Mouse (Mus musculus): ENCODE results near the gene Lrfn1. TPM values are rescaled to one million over a fixed set of nuclear protein-coding genes. Genes with fewer than 3 reads are reported as not detected.
"Not testable (repeated sequence)": the region's sequence is repeated elsewhere in the genome, so short reads cannot be mapped to it uniquely, and the experiment has no call there.

The Lrfn1 gene
- polyA plus RNA-seq, 1 experiment = 39.6 TPM

GRCm38 (mm10) chr7:28492310-28492709 lies 40.5 kb downstream of the Lrfn1 start:
- no peaks in the 10 kb centered on the region for H3K27me3 ChIP-seq (ENCODE audit: control insufficient read depth, insufficient read depth, low read length)
- TF ChIP-seq POLR2A (IDR thresholded peaks at IDR 0.05; ENCODE audit: borderline replicate concordance, insufficient read depth, low read length) (no peak), CTCF (IDR thresholded peaks at IDR 0.05; ENCODE audit: borderline replicate concordance, insufficient read depth, low read depth, low read length) (no peak)
- WGBS = 91% methylated on average over 8 of the region's 8 CpGs

GRCm38 (mm10) chr7:28495426-28495825 lies 43.6 kb downstream of the Lrfn1 start:
- Histone ChIP-seq H3K27ac (ENCODE audit: insufficient read depth, low read length) (no peak overlapping the region), H3K27me3 (ENCODE audit: control insufficient read depth, insufficient read depth, low read length) (no peaks in the 10 kb centered on the region), H3K4me3 (replicated peaks; ENCODE audit: insufficient read depth, low read depth, low read length) (no peak overlapping the region), H3K4me1 (ENCODE audit: control insufficient read depth, insufficient read depth, low read length) (no peaks in the 10 kb centered on the region; the same call in 1 of the 2 replicates)
- WGBS = 74% methylated on average over 11 of the region's 11 CpGs
- TF ChIP-seq POLR2A (IDR thresholded peaks at IDR 0.05; ENCODE audit: borderline replicate concordance, insufficient read depth, low read length) = no peak
- no peak for TF ChIP-seq CTCF (IDR thresholded peaks at IDR 0.05; ENCODE audit: borderline replicate concordance, insufficient read depth, low read depth, low read length)
- no peak for DNase-seq

More at GRCm38 (mm10) chr7:28492310-28492709, 40.5 kb downstream of the Lrfn1 start:
- no peak for DNase-seq
- Histone ChIP-seq H3K27ac (ENCODE audit: insufficient read depth, low read length) (no peak overlapping the region), H3K4me1 (ENCODE audit: control insufficient read depth, insufficient read depth, low read length) (no peaks in the 10 kb centered on the region; the same call in 1 of the 2 replicates), H3K4me3 (replicated peaks; ENCODE audit: insufficient read depth, low read depth, low read length) (no peak overlapping the region)

GRCm38 (mm10) chr7:28505585-28505984 lies 53.8 kb downstream of the Lrfn1 start:
- DNase-seq = no peak
- no peaks in the 10 kb centered on the region for H3K27me3 ChIP-seq (ENCODE audit: control insufficient read depth, insufficient read depth, low read length)
- no peak overlapping the region for H3K27ac ChIP-seq (ENCODE audit: insufficient read depth, low read length)
- H3K4me1 ChIP-seq (ENCODE audit: control insufficient read depth, insufficient read depth, low read length) = no peaks in the 10 kb centered on the region
- TF ChIP-seq CTCF (IDR thresholded peaks at IDR 0.05; ENCODE audit: borderline replicate concordance, insufficient read depth, low read depth, low read length) (no peak), POLR2A (IDR thresholded peaks at IDR 0.05; ENCODE audit: borderline replicate concordance, insufficient read depth, low read length) (no peak)
- H3K4me3 ChIP-seq (replicated peaks; ENCODE audit: insufficient read depth, low read depth, low read length) = no peak overlapping the region
- WGBS = 12% methylated on average over 5 of the region's 5 CpGs

GRCm38 (mm10) chr7:28509121-28509520 lies 57.3 kb downstream of the Lrfn1 start:
- H3K4me3 ChIP-seq (replicated peaks; ENCODE audit: insufficient read depth, low read depth, low read length); DNase-seq; H3K27ac ChIP-seq (ENCODE audit: insufficient read depth, low read length); H3K27me3 ChIP-seq (ENCODE audit: control insufficient read depth, insufficient read depth, low read length); H3K4me1 ChIP-seq (ENCODE audit: control insufficient read depth, insufficient read depth, low read length): not testable (repeated sequence)
- 93% methylated on average over 2 of the region's 2 CpGs for WGBS

- H3K27ac ChIP-seq (ENCODE audit: insufficient read depth, low read length); H3K27me3 ChIP-seq (ENCODE audit: control insufficient read depth, insufficient read depth, low read length); H3K4me1 ChIP-seq (ENCODE audit: control insufficient read depth, insufficient read depth, low read length); H3K4me3 ChIP-seq (replicated peaks; ENCODE audit: insufficient read depth, low read depth, low read length): not testable (repeated sequence)
- 38% methylated on average over 8 of the region's 8 CpGs for WGBS
- peak in 1 of 2 experiments; percentile 4 for DNase-seq
These were observed 58.7 kb downstream of the Lrfn1 start, which contains the start of gene Ifnl2 for GRCm38 (mm10) chr7:28510405-28510974. Gene Ifnl2, minus strand, starts transcription at chr7:28510455.

GRCm38 (mm10) chr7:28511441-28511840 lies 59.7 kb downstream of the Lrfn1 start:
- no peak for TF ChIP-seq POLR2A (IDR thresholded peaks at IDR 0.05; ENCODE audit: borderline replicate concordance, insufficient read depth, low read length)
- TF ChIP-seq CTCF (IDR thresholded peaks at IDR 0.05; ENCODE audit: borderline replicate concordance, insufficient read depth, low read depth, low read length) = no peak
- Histone ChIP-seq H3K27me3 (ENCODE audit: control insufficient read depth, insufficient read depth, low read length) (no peaks in the 10 kb centered on the region), H3K4me1 (ENCODE audit: control insufficient read depth, insufficient read depth, low read length) (no peaks in the 10 kb centered on the region), H3K27ac (ENCODE audit: insufficient read depth, low read length) (no peak overlapping the region), H3K4me3 (replicated peaks; ENCODE audit: insufficient read depth, low read depth, low read length) (no peak overlapping the region)
- WGBS = 64% methylated on average over 8 of the region's 8 CpGs
- no peak for DNase-seq

Other genes with a start within 250 kb of the Lrfn1 start
- gene Eid2, start 184.1 kb upstream of the Lrfn1 start, polyA plus RNA-seq (2012; rRNA removed) = 44.2 and 44.4 TPM in 2 replicates
- gene Eid2b, start 174.2 kb upstream of the Lrfn1 start, polyA plus RNA-seq (2012; rRNA removed) = 21.2 and 23.1 TPM in 2 replicates
- 0.59 and 1.4 TPM in 2 replicates for gene Selenov, start 160.8 kb upstream of the Lrfn1 start, polyA plus RNA-seq (2012; rRNA removed)
- 1.3 and 1.4 TPM in 2 replicates for gene Dll3, start 149.7 kb upstream of the Lrfn1 start, polyA plus RNA-seq (2012; rRNA removed)
- gene Timm50, start 139.9 kb upstream of the Lrfn1 start, polyA plus RNA-seq (2012; rRNA removed) = 75.7 and 78.6 TPM in 2 replicates
- gene Supt5, start 113.2 kb upstream of the Lrfn1 start, polyA plus RNA-seq (2012; rRNA removed) = 121 and 125 TPM in 2 replicates
- 510 and 514 TPM in 2 replicates for gene Rps16, start 101.3 kb upstream of the Lrfn1 start, polyA plus RNA-seq (2012; rRNA removed)
- 4.2 and 4.3 TPM in 2 replicates for gene Plekhg2, start 79.4 kb upstream of the Lrfn1 start, polyA plus RNA-seq (2012; rRNA removed)
- 3.7 and 3.9 TPM in 2 replicates for gene Zfp36, start 71.7 kb upstream of the Lrfn1 start, polyA plus RNA-seq (2012; rRNA removed)
- gene Med29, start 59.3 kb upstream of the Lrfn1 start, polyA plus RNA-seq (2012; rRNA removed) = 47.9 and 49.5 TPM in 2 replicates
- gene Paf1, start 59.0 kb upstream of the Lrfn1 start, polyA plus RNA-seq (2012; rRNA removed) = 104 and 124 TPM in 2 replicates
- gene Gmfg, start 14.5 kb upstream of the Lrfn1 start, polyA plus RNA-seq (2012; rRNA removed) = 2.0 and 2.2 TPM in 2 replicates
- not detected in 2 replicates for gene Ifnl2, start 58.5 kb downstream of the Lrfn1 start, polyA plus RNA-seq (2012; rRNA removed)
- gene Ifnl3, start 70.9 kb downstream of the Lrfn1 start, polyA plus RNA-seq (2012; rRNA removed) = not detected in 2 replicates
- gene Sycn, start 88.9 kb downstream of the Lrfn1 start, polyA plus RNA-seq (2012; rRNA removed) = not detected in 2 replicates
- gene Nccrp1, start 95.3 kb downstream of the Lrfn1 start, polyA plus RNA-seq (2012; rRNA removed) = 0.43 and 0.67 TPM in 2 replicates
- gene Samd4b, start 146.2 kb downstream of the Lrfn1 start, polyA plus RNA-seq (2012; rRNA removed) = 54.1 and 54.9 TPM in 2 replicates
- 8.3 and 8.5 TPM in 2 replicates for gene Pak4, start 146.2 kb downstream of the Lrfn1 start, polyA plus RNA-seq (2012; rRNA removed)
- 0.90 and 1.4 TPM in 2 replicates for gene Acp7, start 179.4 kb downstream of the Lrfn1 start, polyA plus RNA-seq (2012; rRNA removed)
- 66.4 and 68.8 TPM in 2 replicates for gene Fbxo27, start 240.9 kb downstream of the Lrfn1 start, polyA plus RNA-seq (2012; rRNA removed)